Mouse (Mus musculus): ENCODE results near the gene Sulf2. TPM values are rescaled to one million over a fixed set of nuclear protein-coding genes. Genes with fewer than 3 reads are reported as not detected.

The Sulf2 gene
- polyA plus RNA-seq, 1 experiment from 2014 or later = 235 TPM

DNA sequence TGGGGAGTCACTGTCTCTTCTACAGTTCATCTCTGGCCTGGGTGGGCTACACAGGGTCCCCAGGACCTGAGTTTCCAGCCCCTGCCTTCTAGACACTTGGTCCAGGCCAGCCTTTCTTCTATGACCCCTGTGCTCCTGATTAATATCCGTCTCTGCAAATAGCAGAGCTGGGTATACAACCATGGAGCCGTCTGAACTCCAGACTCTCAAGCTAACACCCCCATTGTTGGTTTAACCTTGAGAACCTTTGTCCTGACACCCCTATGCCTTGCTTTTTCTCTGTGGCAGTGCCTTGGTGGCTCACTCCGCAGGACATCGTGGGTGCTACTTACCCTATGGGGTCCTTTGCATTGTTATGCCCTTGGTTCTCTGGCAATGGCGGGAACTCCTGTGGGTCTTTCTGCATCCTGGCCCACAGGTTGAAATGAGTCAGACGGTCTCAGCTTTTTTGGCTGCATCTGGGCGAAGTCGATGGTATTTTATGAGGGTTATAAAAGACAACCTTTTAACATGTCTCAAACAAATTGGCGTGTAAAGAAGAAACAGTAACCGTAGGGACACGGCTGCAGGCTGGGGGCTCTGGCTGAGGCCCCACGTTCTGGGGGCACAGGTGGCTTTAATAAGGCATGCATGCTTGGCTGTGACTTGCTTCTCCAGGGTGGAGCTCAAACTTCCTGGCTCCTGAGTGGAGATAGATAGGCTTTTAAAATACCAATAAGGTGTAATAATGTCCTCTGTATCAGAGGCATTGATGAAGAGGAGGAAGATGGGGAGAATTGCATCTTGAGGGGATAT lies 2.5 kb upstream of the Sulf2 start:
- Histone ChIP-seq H3K4me1 (ENCODE audit: control insufficient read depth, insufficient read depth, low read length) (peaks cover 22% of the 10 kb centered on the region), H3K27ac (ENCODE audit: low read length) (peak overlapping the region; percentile 21; the same call in 1 of the 2 replicates), H3K9me3 (ENCODE audit: control insufficient read depth, low read depth, low read length) (0 out of 2 replicates have a peak, but pooled peaks cover 3% of the 10 kb centered on the region), H3K36me3 (ENCODE audit: control insufficient read depth, insufficient read depth, low read length) (no peaks in the 10 kb centered on the region), H3K27me3 (ENCODE audit: control insufficient read depth, insufficient read depth, low read length) (no peaks in the 10 kb centered on the region), H3K4me2 (replicated peaks; ENCODE audit: low read depth, low read length) (no peak overlapping the region), H3K9ac (replicated peaks; ENCODE audit: low read depth, low read length) (no peak overlapping the region), H3K4me3 (ENCODE audit: low read depth, low read length) (no peak overlapping the region)
- 70% methylated on average over 12 of the region's 12 CpGs for WGBS
- no peak for ATAC-seq (ENCODE audit: insufficient number of reproducible peaks, insufficient read depth, low FRiP score, low read depth)

DNA sequence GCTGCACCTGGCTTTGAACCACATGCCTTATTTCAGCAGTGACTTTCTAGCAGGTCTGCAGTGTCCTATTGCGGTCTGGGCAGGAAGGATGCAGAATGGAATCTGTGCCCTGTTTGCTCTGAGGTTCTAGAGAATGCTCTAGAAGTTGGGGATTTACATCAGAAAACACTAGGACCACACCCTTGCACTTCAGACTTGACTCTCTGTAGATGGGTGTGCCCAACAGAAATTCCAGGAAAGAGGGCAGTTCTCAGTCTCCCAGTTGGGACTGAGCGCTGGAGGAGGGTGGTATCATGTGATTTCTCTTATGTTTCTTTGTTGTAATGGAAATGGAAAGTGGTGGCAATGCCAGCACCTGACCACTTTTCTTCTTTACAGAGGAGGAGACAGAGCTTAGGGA lies 1.7 kb upstream of the Sulf2 start:
- Histone ChIP-seq H3K36me3 (ENCODE audit: control insufficient read depth, insufficient read depth, low read length) (no peaks in the 10 kb centered on the region), H3K27ac (ENCODE audit: low read length) (no peak overlapping the region), H3K4me2 (replicated peaks; ENCODE audit: low read depth, low read length) (no peak overlapping the region), H3K27me3 (ENCODE audit: control insufficient read depth, insufficient read depth, low read length) (no peaks in the 10 kb centered on the region), H3K4me1 (ENCODE audit: control insufficient read depth, insufficient read depth, low read length) (peaks cover 30% of the 10 kb centered on the region), H3K9ac (replicated peaks; ENCODE audit: low read depth, low read length) (no peak overlapping the region), H3K4me3 (ENCODE audit: low read depth, low read length) (no peak overlapping the region), H3K9me3 (ENCODE audit: control insufficient read depth, low read depth, low read length) (0 out of 2 replicates have a peak, but pooled peaks cover 3% of the 10 kb centered on the region)
- 72% methylated on average over 2 of the region's 2 CpGs for WGBS
- ATAC-seq (ENCODE audit: insufficient number of reproducible peaks, insufficient read depth, low FRiP score, low read depth) = no peak; the same call in 1 of the 2 replicates

DNA sequence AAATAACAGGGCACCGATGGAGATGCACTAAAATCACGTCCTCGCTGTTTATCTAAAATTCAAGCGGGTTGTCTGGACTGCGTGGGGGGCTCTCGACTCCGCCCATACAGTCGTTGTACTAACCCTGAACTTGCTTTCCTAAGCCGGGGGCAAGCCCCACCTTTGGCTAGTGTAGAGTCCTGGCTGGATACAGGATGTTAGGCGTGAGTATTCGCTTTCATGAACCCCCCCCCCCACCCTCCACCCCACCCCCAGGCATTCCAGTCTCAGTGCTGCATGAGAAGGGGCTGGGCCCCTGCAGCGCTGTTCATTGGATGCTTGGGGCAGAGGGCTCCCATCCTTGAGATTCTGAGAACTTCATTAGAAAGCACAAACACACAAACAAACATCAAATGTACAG lies 659 bp upstream of the Sulf2 start:
- 0 out of 2 replicates have a peak, but pooled peaks cover 3% of the 10 kb centered on the region for H3K9me3 ChIP-seq (ENCODE audit: control insufficient read depth, low read depth, low read length)
- no peaks in the 10 kb centered on the region for H3K36me3 ChIP-seq (ENCODE audit: control insufficient read depth, insufficient read depth, low read length)
- ATAC-seq (ENCODE audit: insufficient number of reproducible peaks, insufficient read depth, low FRiP score, low read depth) = no peak
- peaks cover 41% of the 10 kb centered on the region for H3K4me1 ChIP-seq (ENCODE audit: control insufficient read depth, insufficient read depth, low read length)
- H3K9ac ChIP-seq (replicated peaks; ENCODE audit: low read depth, low read length) = peak overlapping the region; percentile 96; the same call in 1 of the 2 replicates
- WGBS = 7% methylated on average over 12 of the region's 12 CpGs
- peak overlapping the region; percentile 52 for H3K4me2 ChIP-seq (replicated peaks; ENCODE audit: low read depth, low read length)
- H3K27ac ChIP-seq (ENCODE audit: low read length) = peak overlapping the region; percentile 97
- H3K27me3 ChIP-seq (ENCODE audit: control insufficient read depth, insufficient read depth, low read length) = no peaks in the 10 kb centered on the region
- H3K4me3 ChIP-seq (ENCODE audit: low read depth, low read length) = peak overlapping the region; percentile 83

DNA sequence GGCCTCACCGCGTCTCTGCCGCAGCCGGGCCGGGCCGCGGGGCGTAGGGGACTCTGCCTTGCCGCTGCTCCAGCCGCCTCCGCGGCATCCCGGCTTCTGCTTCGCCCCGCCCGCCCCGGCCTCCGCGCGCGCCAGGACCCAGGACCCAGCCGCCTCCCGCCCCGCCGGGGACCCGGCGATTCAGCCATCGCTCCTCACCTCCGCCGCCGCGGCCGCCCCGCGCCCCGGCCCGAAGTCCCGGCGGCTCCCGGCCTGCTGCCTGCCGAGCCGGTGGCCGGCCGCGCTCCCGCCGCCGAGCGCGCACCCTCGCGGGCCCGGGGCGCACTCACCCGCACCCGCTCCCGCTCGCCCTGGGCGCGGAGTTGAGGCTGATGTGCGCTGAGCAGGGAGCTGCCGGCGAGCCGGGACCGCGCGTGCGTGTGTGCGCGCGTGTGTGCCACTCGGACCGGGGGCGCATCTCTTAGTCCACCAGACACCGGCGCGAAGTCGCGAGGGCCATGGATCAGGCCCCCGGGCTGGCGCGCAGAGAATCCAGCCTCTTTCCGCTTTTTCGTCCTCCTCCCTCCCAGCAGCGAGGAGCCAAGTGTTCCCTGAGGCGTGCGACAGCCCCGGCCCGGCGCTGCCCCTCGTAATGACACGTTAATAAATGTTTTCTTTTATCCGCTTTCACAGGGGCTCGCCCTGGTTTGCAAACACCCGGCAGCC lies 562 bp downstream of the Sulf2 start:
- H3K4me2 ChIP-seq (replicated peaks; ENCODE audit: low read depth, low read length) = peak overlapping the region; percentile 52
- H3K9me3 ChIP-seq (ENCODE audit: control insufficient read depth, low read depth, low read length) = 0 out of 2 replicates have a peak, but pooled peaks cover 3% of the 10 kb centered on the region
- ATAC-seq (ENCODE audit: insufficient number of reproducible peaks, insufficient read depth, low FRiP score, low read depth) = peak; percentile 33; the same call in 1 of the 2 replicates
- peak overlapping the region; percentile 83 for H3K4me3 ChIP-seq (ENCODE audit: low read depth, low read length)
- H3K9ac ChIP-seq (replicated peaks; ENCODE audit: low read depth, low read length) = peak overlapping the region; percentile 96
- H3K27me3 ChIP-seq (ENCODE audit: control insufficient read depth, insufficient read depth, low read length) = no peaks in the 10 kb centered on the region
- WGBS = under 1% methylated on average over 76 of the region's 95 CpGs
- peaks cover 49% of the 10 kb centered on the region for H3K4me1 ChIP-seq (ENCODE audit: control insufficient read depth, insufficient read depth, low read length)
- H3K36me3 ChIP-seq (ENCODE audit: control insufficient read depth, insufficient read depth, low read length) = no peaks in the 10 kb centered on the region
- H3K27ac ChIP-seq (ENCODE audit: low read length) = peak overlapping the region; percentile 97

DNA sequence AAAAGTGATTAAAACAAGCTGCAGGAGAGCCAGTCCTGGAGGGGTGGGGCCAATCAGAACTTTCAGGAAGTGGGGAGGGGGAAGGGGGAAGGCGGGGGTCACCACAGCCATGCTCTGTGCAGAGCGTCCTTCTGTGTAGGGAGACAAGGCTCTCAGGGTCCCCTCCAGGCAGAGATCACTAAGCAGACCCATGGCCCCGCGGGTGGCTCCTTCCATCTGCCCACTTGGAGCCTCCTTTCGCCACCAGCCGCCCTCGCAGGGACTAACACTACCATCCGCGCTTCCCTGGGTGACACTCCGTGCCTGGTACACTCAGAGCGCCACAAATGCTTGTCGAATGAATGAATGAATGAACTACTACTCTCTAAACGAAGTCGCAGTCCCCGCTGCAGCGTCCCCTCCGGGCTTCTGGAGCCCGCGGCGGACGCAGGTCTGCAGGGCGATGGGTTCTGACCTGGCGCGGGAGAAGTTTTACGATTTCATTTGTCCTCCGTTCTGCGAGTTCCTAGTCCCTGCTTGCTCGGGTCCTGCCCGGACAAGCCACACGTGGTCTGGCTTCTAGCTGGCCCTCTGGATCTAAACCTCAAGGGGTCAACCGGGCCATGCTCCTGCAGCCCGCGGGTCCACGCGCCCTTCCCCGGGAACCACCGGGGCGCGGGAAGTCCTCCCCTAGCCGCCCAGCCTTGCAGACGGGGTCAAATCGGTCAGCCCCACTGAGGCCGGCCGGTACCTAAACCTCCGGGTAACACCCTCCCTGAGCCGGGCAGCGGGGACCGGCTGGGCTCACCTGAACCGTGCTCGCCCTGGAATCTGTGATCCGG lies 1.4 kb downstream of the Sulf2 start:
- Histone ChIP-seq H3K9me3 (ENCODE audit: control insufficient read depth, low read depth, low read length) (no peaks in the 10 kb centered on the region), H3K36me3 (ENCODE audit: control insufficient read depth, insufficient read depth, low read length) (no peaks in the 10 kb centered on the region), H3K9ac (replicated peaks; ENCODE audit: low read depth, low read length) (peak overlapping the region; percentile 96), H3K27me3 (ENCODE audit: control insufficient read depth, insufficient read depth, low read length) (no peaks in the 10 kb centered on the region), H3K4me1 (ENCODE audit: control insufficient read depth, insufficient read depth, low read length) (peaks cover 57% of the 10 kb centered on the region), H3K4me3 (ENCODE audit: low read depth, low read length) (peak overlapping the region; percentile 83), H3K4me2 (replicated peaks; ENCODE audit: low read depth, low read length) (peak overlapping the region; percentile 52), H3K27ac (ENCODE audit: low read length) (peak overlapping the region; percentile 97)
- WGBS = under 1% methylated on average over 51 of the region's 51 CpGs
- 0 out of 2 replicates have a peak, but pooled peaks have one; percentile 17 for ATAC-seq (ENCODE audit: insufficient number of reproducible peaks, insufficient read depth, low FRiP score, low read depth)

DNA sequence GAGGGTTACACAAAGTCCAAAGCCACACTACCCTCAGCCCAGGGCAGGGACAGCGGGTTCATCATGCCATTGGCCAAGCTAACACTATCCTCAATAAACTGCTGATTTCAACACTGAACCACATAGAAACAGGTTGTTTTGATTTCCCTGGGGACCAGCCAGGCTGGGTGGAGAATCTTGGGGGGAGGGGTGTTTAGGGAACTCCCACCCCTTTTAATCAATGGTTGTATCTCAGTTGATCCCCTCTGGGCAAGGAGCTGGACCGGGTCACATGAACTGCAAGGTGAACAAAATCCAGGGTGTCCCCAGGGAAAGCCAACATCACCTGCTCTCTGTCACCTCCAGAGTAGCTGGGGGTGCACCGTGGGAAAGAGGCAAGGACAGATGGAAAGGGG lies 2.1 kb downstream of the Sulf2 start:
- no peak for ATAC-seq (ENCODE audit: insufficient number of reproducible peaks, insufficient read depth, low FRiP score, low read depth)
- WGBS = 27% methylated on average over 3 of the region's 3 CpGs
- H3K27ac ChIP-seq (ENCODE audit: low read length) = peak overlapping the region; percentile 97; the same call in 1 of the 2 replicates

DNA sequence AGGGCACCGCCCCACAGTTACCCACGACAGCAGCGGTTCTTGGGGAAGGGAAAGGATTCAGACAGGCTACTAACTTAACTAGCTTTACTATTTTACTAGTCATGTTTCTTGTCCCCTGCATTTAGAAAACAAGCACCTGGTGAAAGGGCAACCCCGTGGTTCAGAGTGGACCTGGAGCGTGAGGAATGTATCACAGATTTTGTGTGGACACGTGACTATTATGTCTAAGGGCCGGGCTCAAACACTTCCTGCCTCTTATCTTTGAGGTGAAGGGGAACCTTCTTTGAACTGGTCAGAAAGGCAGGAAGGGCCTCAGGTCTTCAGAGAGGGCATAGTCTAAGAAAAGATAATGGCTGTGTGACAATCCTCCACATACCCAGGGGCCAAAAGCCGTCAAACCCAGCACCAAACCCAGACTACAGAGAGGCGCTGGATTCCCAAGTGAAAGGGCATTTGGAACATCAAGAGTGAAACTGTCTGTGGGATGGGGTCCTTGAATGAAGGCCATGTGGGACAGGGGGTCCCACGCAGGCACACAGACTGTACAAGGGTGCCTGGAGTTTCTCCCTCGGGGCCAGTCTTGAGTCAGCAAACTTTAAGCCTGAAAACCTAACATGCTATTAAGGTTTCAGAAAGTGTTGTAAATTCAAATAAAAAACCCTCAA lies 2.6 kb downstream of the Sulf2 start:
- 47% methylated on average over 11 of the region's 11 CpGs for WGBS
- Histone ChIP-seq H3K27me3 (ENCODE audit: control insufficient read depth, insufficient read depth, low read length) (no peaks in the 10 kb centered on the region), H3K9ac (replicated peaks; ENCODE audit: low read depth, low read length) (no peak overlapping the region), H3K4me1 (ENCODE audit: control insufficient read depth, insufficient read depth, low read length) (peaks cover 67% of the 10 kb centered on the region), H3K27ac (ENCODE audit: low read length) (peak overlapping the region; percentile 97; the same call in 1 of the 2 replicates), H3K9me3 (ENCODE audit: control insufficient read depth, low read depth, low read length) (no peaks in the 10 kb centered on the region), H3K36me3 (ENCODE audit: control insufficient read depth, insufficient read depth, low read length) (no peaks in the 10 kb centered on the region), H3K4me3 (ENCODE audit: low read depth, low read length) (peak overlapping the region; percentile 83; the same call in 1 of the 2 replicates), H3K4me2 (replicated peaks; ENCODE audit: low read depth, low read length) (peak overlapping the region; percentile 52)
- no peak for ATAC-seq (ENCODE audit: insufficient number of reproducible peaks, insufficient read depth, low FRiP score, low read depth)

More for the DNA sequence above, 2.1 kb downstream of the Sulf2 start:
- H3K9me3 ChIP-seq (ENCODE audit: control insufficient read depth, low read depth, low read length) = no peaks in the 10 kb centered on the region
- H3K36me3 ChIP-seq (ENCODE audit: control insufficient read depth, insufficient read depth, low read length) = no peaks in the 10 kb centered on the region
- peaks cover 63% of the 10 kb centered on the region for H3K4me1 ChIP-seq (ENCODE audit: control insufficient read depth, insufficient read depth, low read length)
- H3K4me2 ChIP-seq (replicated peaks; ENCODE audit: low read depth, low read length) = peak overlapping the region; percentile 52
- peak overlapping the region; percentile 96 for H3K9ac ChIP-seq (replicated peaks; ENCODE audit: low read depth, low read length)
- H3K4me3 ChIP-seq (ENCODE audit: low read depth, low read length) = peak overlapping the region; percentile 83
- no peaks in the 10 kb centered on the region for H3K27me3 ChIP-seq (ENCODE audit: control insufficient read depth, insufficient read depth, low read length)

All from stomach, embryonic 14.5 days (tissue).